Mouse (Mus musculus) B cell, adult 2 months (primary cell): ENCODE measurements at regions not wholly inside any gene's neighbourhood (a gene's known extent, or its start where the extent isn't known, plus 50 kb on each side); places are given as distances from the start of the nearest gene placed in this dataset.

Experiments used
- DNase-seq, 2 experiments: peaks; one replicate each; pipeline ENCODE4 v3.0.0; 2022

GRCm38 (mm10) chr12:26621135-26621932 lies 152.3 kb downstream of the Cmpk2 start:
- DNase-seq, result no peak

GRCm38 (mm10) chr12:26620501-26621134 lies 151.6 kb downstream of the Cmpk2 start:
- no peak for DNase-seq

- DNase-seq, result no peak
These were observed 149.0 kb downstream of the Cmpk2 start for GRCm38 (mm10) chr12:26617969-26618368.

GRCm38 (mm10) chr12:26613086-26613705 lies 144.2 kb downstream of the Cmpk2 start:
- no peak for DNase-seq

GRCm38 (mm10) chr12:26610079-26610478 lies 141.1 kb downstream of the Cmpk2 start:
- DNase-seq, result no peak

GRCm38 (mm10) chr12:26598501-26598900 lies 129.5 kb downstream of the Cmpk2 start:
- no peak for DNase-seq

- no peak for DNase-seq
These were observed 123.1 kb downstream of the Cmpk2 start for GRCm38 (mm10) chr12:26592125-26592524.

- no peak for DNase-seq
These were observed 120.1 kb downstream of the Cmpk2 start for GRCm38 (mm10) chr12:26589091-26589490.

- no peak for DNase-seq
These were observed 108.4 kb downstream of the Cmpk2 start for GRCm38 (mm10) chr12:26577438-26577837.

GRCm38 (mm10) chr12:26571602-26572001 lies 102.6 kb downstream of the Cmpk2 start:
- no peak for DNase-seq

GRCm38 (mm10) chr12:26567435-26567834 lies 98.4 kb downstream of the Cmpk2 start:
- DNase-seq, result no peak

GRCm38 (mm10) chr12:26562858-26563257 lies 93.9 kb downstream of the Cmpk2 start:
- DNase-seq, result no peak

GRCm38 (mm10) chr12:26559560-26559959 lies 90.6 kb downstream of the Cmpk2 start:
- no peak for DNase-seq

- no peak for DNase-seq
These were observed 88.4 kb downstream of the Cmpk2 start for GRCm38 (mm10) chr12:26557411-26557810.

GRCm38 (mm10) chr12:26551168-26551926 lies 82.3 kb downstream of the Cmpk2 start:
- no peak for DNase-seq

GRCm38 (mm10) chr12:26547466-26547865 lies 78.5 kb downstream of the Cmpk2 start:
- no peak for DNase-seq

GRCm38 (mm10) chr12:26546361-26546760 lies 77.4 kb downstream of the Cmpk2 start:
- DNase-seq, result no peak

- DNase-seq, result no peak
These were observed 74.5 kb downstream of the Cmpk2 start for GRCm38 (mm10) chr12:26543463-26543862.

- no peak for DNase-seq
These were observed 73.4 kb downstream of the Cmpk2 start for GRCm38 (mm10) chr12:26542451-26542850.

GRCm38 (mm10) chr12:26535261-26535890 lies 66.4 kb downstream of the Cmpk2 start:
- no peak for DNase-seq

- DNase-seq, result no peak
These were observed 65.5 kb downstream of the Cmpk2 start for GRCm38 (mm10) chr12:26534229-26535105.
